Mouse (Mus musculus): Measurements from ENCODE around the gene Gm20721.

- TF ChIP-seq EP300 (IDR thresholded peaks at IDR 0.05; ENCODE audit: low read depth): no peak
- TF ChIP-seq CTCF (IDR thresholded peaks at IDR 0.05; ENCODE audit: low read depth): no peak
Observed at GRCm38 (mm10) chr2:174316661-174317060, 29.9 kb downstream of the Gm20721 start.
